Mouse (Mus musculus): Measurements from ENCODE around the gene H2-M9. TPM values are rescaled to one million over a fixed set of nuclear protein-coding genes. Genes with fewer than 3 reads are reported as not detected.

H2-M9 gene
- polyA plus RNA-seq (2016; fragmentation: Nextera tagmentation; extraction: Ambion mirVana), result not detected in 2 replicates

DNA sequence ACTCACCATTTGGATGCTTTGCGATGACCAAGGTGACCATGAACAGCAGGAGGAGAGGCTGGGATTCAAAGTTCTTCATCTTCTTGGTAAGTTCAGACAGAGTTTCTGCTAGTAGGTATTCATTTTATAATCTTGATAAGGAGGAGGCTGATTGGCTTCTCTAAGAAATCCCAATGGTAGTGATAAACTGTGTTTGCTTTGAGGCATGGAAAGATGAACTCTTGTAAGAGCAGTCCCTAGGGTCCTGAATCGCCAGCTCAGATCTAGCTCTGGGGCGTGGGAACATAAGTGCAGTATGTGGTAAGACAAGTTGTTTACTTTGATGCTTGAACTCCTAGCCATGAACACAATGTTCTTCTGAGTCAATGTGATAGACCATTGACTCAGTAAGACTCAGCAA, at the start of gene H2-M9:
H2-M9 (minus strand) TSS at position 101 of the 400 bp plus-strand sequence.
- Histone ChIP-seq H3K4me1 (no peaks in the 10 kb centered on the region), H3K4me3 (no peak within 1 kb of the TSS), H3K9me3 (replicated peaks) (no peaks in the 10 kb centered on the region), H3K27ac (no peak within 1 kb of the TSS), H3K36me3 (no peaks in the 10 kb centered on the region), H3K27me3 (ENCODE audit: low read depth, poor library complexity, severe bottlenecking) (no peaks in the 10 kb centered on the region)
- DNase-seq (ENCODE audit: low spot score), result no peak
- 94% methylated on average over 3 of the region's 3 CpGs for WGBS

DNA sequence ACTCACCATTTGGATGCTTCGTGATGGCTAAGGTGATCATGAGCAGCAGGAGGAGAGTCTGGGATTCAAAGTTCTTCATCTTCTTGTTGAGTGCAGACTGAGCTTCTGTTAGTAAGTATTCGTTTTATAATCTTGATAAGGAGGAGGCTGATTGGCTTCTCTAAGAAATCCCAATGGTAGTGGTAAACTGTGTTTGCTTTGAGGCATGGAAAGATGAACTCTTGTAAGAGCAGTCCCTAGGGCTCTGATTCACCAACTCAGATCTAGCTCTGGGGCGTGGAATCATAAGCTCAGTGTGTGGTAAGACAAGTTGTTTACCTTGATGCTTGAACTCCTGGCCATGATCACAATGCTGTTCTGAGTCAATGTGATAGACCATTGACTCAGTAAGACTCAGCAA, 29.7 kb upstream of the H2-M9 start, which contains the start of gene H2-M1:
H2-M1 (minus strand) TSS at position 101 of the 400 bp plus-strand sequence.
- Histone ChIP-seq H3K27ac (no peak within 1 kb of the TSS), H3K36me3 (no peaks in the 10 kb centered on the region), H3K9me3 (replicated peaks) (no peaks in the 10 kb centered on the region), H3K4me3 (no peak within 1 kb of the TSS), H3K4me1 (no peaks in the 10 kb centered on the region), H3K27me3 (ENCODE audit: low read depth, poor library complexity, severe bottlenecking) (no peaks in the 10 kb centered on the region)
- WGBS, result 84% methylated on average over 3 of the region's 3 CpGs
- DNase-seq (ENCODE audit: low spot score), result no peak

Other genes starting within 250 kb of the H2-M9 start
- not detected in 2 replicates for gene H2-M10.4, start 180.3 kb downstream of the H2-M9 start, polyA plus RNA-seq (2016; fragmentation: Nextera tagmentation; extraction: Ambion mirVana)
- gene H2-M11, start 95.6 kb downstream of the H2-M9 start, polyA plus RNA-seq (2016; fragmentation: Nextera tagmentation; extraction: Ambion mirVana), result not detected in 2 replicates
- not detected in 2 replicates for gene H2-M1, start 29.6 kb upstream of the H2-M9 start, polyA plus RNA-seq (2016; fragmentation: Nextera tagmentation; extraction: Ambion mirVana)
- gene H2-M10.5, start 130.2 kb upstream of the H2-M9 start, polyA plus RNA-seq (2016; fragmentation: Nextera tagmentation; extraction: Ambion mirVana), result not detected in 2 replicates
- not detected in 2 replicates for gene H2-M10.6, start 169.5 kb upstream of the H2-M9 start, polyA plus RNA-seq (2016; fragmentation: Nextera tagmentation; extraction: Ambion mirVana)
- 36.7 and 48.1 TPM in 2 replicates for gene Trim26, start 194.5 kb upstream of the H2-M9 start, polyA plus RNA-seq (2016; fragmentation: Nextera tagmentation; extraction: Ambion mirVana)
- 0.18 and 0.30 TPM in 2 replicates for gene Trim15, start 224.5 kb upstream of the H2-M9 start, polyA plus RNA-seq (2016; fragmentation: Nextera tagmentation; extraction: Ambion mirVana)
- gene Trim10, start 226.9 kb upstream of the H2-M9 start, polyA plus RNA-seq (2016; fragmentation: Nextera tagmentation; extraction: Ambion mirVana), result 5.1 and 5.8 TPM in 2 replicates
- gene Trim40, start 247.5 kb upstream of the H2-M9 start, polyA plus RNA-seq (2016; fragmentation: Nextera tagmentation; extraction: Ambion mirVana), result not detected in 2 replicates

Data from limb, embryonic 10.5 days (tissue).